Mouse (Mus musculus) hindbrain, embryonic 11.5 days (tissue): ENCODE data around the gene Scgb1b2. TPM values are rescaled to one million over a fixed set of nuclear protein-coding genes. Genes with fewer than 3 reads are reported as not detected.

Experiments
- ATAC-seq: fragments of 200-750 bp; cut with Nextera tagmentation; 2 replicates; pipeline ENCODE4 v1.8.0; 2017; ENCODE audit warnings: mild to moderate bottlenecking, moderate TSS enrichment, moderate library complexity; ENCODE audit not compliant: low FRiP score
- DNase-seq: peaks from one replicate; pipeline ENCODE4 v3.0.0-alpha.2; 2015; ENCODE audit warnings: low spot score
- H3K27ac ChIP-seq: fragments of 300-500 bp; sonication (generic); 2 replicates; pipeline ENCODE4 v1.5.1; 2014; ENCODE audit warnings: mild to moderate bottlenecking, low read depth, low read length
- H3K27me3 ChIP-seq: fragments of 300-500 bp; sonication (generic); 2 replicates; pipeline ENCODE4 v1.6.1; 2014; ENCODE audit warnings: mild to moderate bottlenecking, low read length, moderate library complexity, mixed read lengths; ENCODE audit not compliant: control insufficient read depth, insufficient read depth
- H3K36me3 ChIP-seq: fragments of 300-500 bp; sonication (generic); 2 replicates; pipeline ENCODE4 v1.6.1; 2014; ENCODE audit warnings: mild to moderate bottlenecking, low read length, moderate library complexity, mixed read lengths; ENCODE audit not compliant: control insufficient read depth, insufficient read depth
- H3K4me1 ChIP-seq: fragments of 300-500 bp; sonication (generic); replicated peaks from 2 replicates; pipeline ENCODE4 v1.6.1; 2014; ENCODE audit warnings: low read length, mixed read lengths; ENCODE audit not compliant: control insufficient read depth, insufficient read depth
- H3K4me2 ChIP-seq: fragments of 300-500 bp; sonication (generic); replicated peaks from 2 replicates; pipeline ENCODE4 v1.6.1; 2014; ENCODE audit warnings: mild to moderate bottlenecking, low read depth, low read length
- H3K4me3 ChIP-seq: fragments of 300-500 bp; sonication (generic); 2 replicates; pipeline ENCODE4 v1.5.1; 2014; ENCODE audit warnings: low read depth, low read length
- H3K9ac ChIP-seq: fragments of 300-500 bp; sonication (generic); 2 replicates; pipeline ENCODE4 v1.6.1; 2014; ENCODE audit warnings: low read depth, low read length
- H3K9me3 ChIP-seq: fragments of 300-500 bp; sonication (generic); 2 replicates; pipeline ENCODE4 v1.6.1; 2016; ENCODE audit warnings: low read length; ENCODE audit not compliant: control insufficient read depth
- WGBS: fragments of 180-500 bp; shearing (Covaris S2); extraction: QIAGEN DNeasy Blood & Tissue Kit; methylation state at CpG from one replicate; pipeline ENCODE4 v1.1.7; 2014; 5-methylcytosine and 5-hydroxymethylcytosine counted together
- polyA plus RNA-seq: library from polyadenylated mRNA; unstranded; fragments of >200 nt; fragmentation: Nextera tagmentation; extraction: Ambion mirVana; gene quantifications from 2 replicates; pipeline ENCODE4 v1.2.1, GENCODE M21; 2014

The Scgb1b2 gene
- polyA plus RNA-seq, result not detected in 2 replicates

DNA sequence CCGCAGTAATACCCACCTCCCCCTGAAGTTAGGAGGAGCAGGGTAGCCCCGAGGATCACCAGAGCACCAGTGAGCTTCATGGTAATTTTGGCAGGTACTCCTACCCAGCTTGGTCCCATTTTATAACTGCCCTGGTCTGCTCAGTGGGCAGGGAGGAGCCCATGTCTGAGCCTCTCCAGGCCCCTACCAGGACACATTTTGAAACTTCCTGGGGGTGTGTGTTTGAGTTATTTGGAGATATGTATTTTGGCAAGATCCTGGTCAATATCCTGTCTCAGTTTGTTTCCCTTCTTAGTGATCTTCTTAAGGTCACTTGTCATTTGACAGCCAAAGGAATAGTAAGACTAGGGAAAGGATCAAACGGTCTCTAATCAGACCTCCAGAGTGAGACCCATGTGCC, at the start of gene Scgb1b2:
Gene Scgb1b2 (minus strand): TSS at position 101 of the 400 bp plus-strand sequence.
- no peaks in the 10 kb centered on the region for H3K4me1 ChIP-seq
- no peak within 1 kb of the TSS for H3K27ac ChIP-seq
- H3K4me2 ChIP-seq, result no peak within 1 kb of the TSS
- ATAC-seq (no peak), DNase-seq (no peak)
- WGBS, result 89% methylated on average over 3 of the region's 3 CpGs
- no peak within 1 kb of the TSS for H3K9ac ChIP-seq
- no peaks in the 10 kb centered on the region for H3K36me3 ChIP-seq
- H3K27me3 ChIP-seq, result no peaks in the 10 kb centered on the region
- no peak within 1 kb of the TSS for H3K4me3 ChIP-seq
- H3K9me3 ChIP-seq, result peaks cover 3% of the 10 kb centered on the region; the same call in 1 of the 2 replicates

DNA sequence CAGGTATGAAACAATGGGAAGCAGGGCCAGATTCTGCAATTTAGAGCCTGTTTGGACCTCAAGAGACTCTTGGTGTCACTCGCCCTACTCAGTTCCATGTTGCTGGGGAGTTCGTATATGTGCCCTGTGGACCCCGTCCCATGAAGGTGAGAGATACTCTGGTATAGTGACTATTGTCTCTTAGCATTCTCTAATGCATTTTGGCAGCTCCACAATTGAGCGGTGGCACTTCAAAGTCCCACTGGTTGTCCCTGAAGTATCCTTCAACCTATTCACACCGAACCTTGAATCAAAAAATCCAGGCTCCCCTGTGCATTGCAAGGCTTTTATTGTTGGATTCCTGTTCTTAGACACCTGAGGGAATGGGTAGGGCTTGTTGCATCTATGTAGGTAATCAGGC, 1.4 kb downstream of the Scgb1b2 start, which contains the start of gene Scgb2b2:
Gene Scgb2b2 (plus strand): TSS at position 301 of the 400 bp plus-strand sequence.
- no peak within 1 kb of the TSS for H3K4me2 ChIP-seq
- DNase-seq, result no peak
- H3K36me3 ChIP-seq, result no peaks in the 10 kb centered on the region
- no peaks in the 10 kb centered on the region for H3K27me3 ChIP-seq
- no peaks in the 10 kb centered on the region for H3K4me1 ChIP-seq
- H3K27ac ChIP-seq, result no peak within 1 kb of the TSS
- WGBS, result 87% methylated on average over 5 of the region's 5 CpGs
- no peak within 1 kb of the TSS for H3K9ac ChIP-seq
- H3K9me3 ChIP-seq, result peaks cover 3% of the 10 kb centered on the region; the same call in 1 of the 2 replicates
- H3K4me3 ChIP-seq, result no peak within 1 kb of the TSS
- ATAC-seq, result no peak

Other genes starting within 250 kb of the Scgb1b2 start
- 12.3 and 14.1 TPM in 2 replicates for gene Fxyd5, start 249.3 kb downstream of the Scgb1b2 start, polyA plus RNA-seq
- gene Fxyd7, start 240.4 kb downstream of the Scgb1b2 start, polyA plus RNA-seq, result 8.7 and 12.6 TPM in 2 replicates
- gene Fxyd1, start 234.6 kb downstream of the Scgb1b2 start, polyA plus RNA-seq, result 15.6 and 18.1 TPM in 2 replicates
- 1.0 and 2.8 TPM in 2 replicates for gene Lgi4, start 232.5 kb downstream of the Scgb1b2 start, polyA plus RNA-seq
- gene Fxyd3, start 215.1 kb downstream of the Scgb1b2 start, polyA plus RNA-seq, result 6.3 and 8.6 TPM in 2 replicates
- gene Hpn, start 176.5 kb downstream of the Scgb1b2 start, polyA plus RNA-seq, result 0.56 and 1.4 TPM in 2 replicates
- gene Scn1b, start 164.8 kb downstream of the Scgb1b2 start, polyA plus RNA-seq, result 0.60 and 0.86 TPM in 2 replicates
- 120 and 125 TPM in 2 replicates for gene Gramd1a, start 135.9 kb downstream of the Scgb1b2 start, polyA plus RNA-seq
- not detected in 2 replicates for gene Scgb2b2, start 1.3 kb downstream of the Scgb1b2 start, polyA plus RNA-seq
- gene Scgb2b3, start 70.3 kb upstream of the Scgb1b2 start, polyA plus RNA-seq, result not detected in 2 replicates
- not detected in 2 replicates for gene Scgb1b3, start 83.8 kb upstream of the Scgb1b2 start, polyA plus RNA-seq